Mouse (Mus musculus) heart, postnatal 0 days (tissue): ENCODE results near the gene Ttc39b. TPM values are rescaled to one million over a fixed set of nuclear protein-coding genes. Genes with fewer than 3 reads are reported as not detected.
"Not testable (repeated sequence)": the region's sequence is repeated elsewhere in the genome, so short reads cannot be mapped to it uniquely, and the experiment has no call there.

ENCODE experiments used
- ATAC-seq: fragments of 200-750 bp; cut with Nextera tagmentation; 2 replicates; pipeline ENCODE4 v1.8.0; 2017; ENCODE audit warnings: low read depth, moderate number of reproducible peaks, moderate library complexity; ENCODE audit not compliant: insufficient read depth
- DNase-seq: peaks from one replicate; pipeline ENCODE4 v3.0.0-alpha.2; 2016; ENCODE audit warnings: low spot score
- H3K27ac ChIP-seq: fragments of 300-500 bp; sonication (generic); 2 replicates; pipeline ENCODE4 v1.5.1; 2014; ENCODE audit warnings: low read depth, mild to moderate bottlenecking
- H3K27me3 ChIP-seq: fragments of 300-500 bp; sonication (generic); 2 replicates; pipeline ENCODE4 v1.6.1; 2014; ENCODE audit warnings: low read length, mixed read lengths; ENCODE audit not compliant: control insufficient read depth, insufficient read depth
- H3K36me3 ChIP-seq: fragments of 300-500 bp; sonication (generic); replicated peaks from 2 replicates; pipeline ENCODE4 v1.6.1; 2014; ENCODE audit warnings: low read length, mixed read lengths; ENCODE audit not compliant: control insufficient read depth, insufficient read depth
- H3K4me1 ChIP-seq: fragments of 300-500 bp; sonication (generic); 2 replicates; pipeline ENCODE4 v1.6.1; 2014; ENCODE audit warnings: antibody characterized with exemption; ENCODE audit not compliant: control insufficient read depth, insufficient read depth
- H3K4me2 ChIP-seq: fragments of 300-500 bp; sonication (generic); 2 replicates; pipeline ENCODE4 v1.6.1; 2014; ENCODE audit warnings: low read depth, mild to moderate bottlenecking, low read length, moderate library complexity
- H3K4me3 ChIP-seq: fragments of 300-500 bp; sonication (generic); 2 replicates; pipeline ENCODE4 v1.5.1; 2014; ENCODE audit warnings: low read depth, low read length
- H3K9ac ChIP-seq: fragments of 300-500 bp; sonication (generic); replicated peaks from 2 replicates; pipeline ENCODE4 v1.6.1; 2014; ENCODE audit warnings: low read depth, low read length, mixed read lengths
- H3K9me3 ChIP-seq: fragments of 300-500 bp; sonication (generic); replicated peaks from 2 replicates; pipeline ENCODE4 v1.6.1; 2016; ENCODE audit warnings: low read length; ENCODE audit not compliant: control insufficient read depth
- CTCF ChIP-seq: IDR thresholded peaks from 2 replicates; pipeline ENCODE4 v1.5.1; 2016; ENCODE audit warnings: antibody characterized with exemption, control low read depth, low read depth
- EP300 ChIP-seq: IDR thresholded peaks from 2 replicates; pipeline ENCODE4 v1.6.1; 2016; ENCODE audit warnings: antibody characterized with exemption, low read depth
- WGBS: fragments of 180-500 bp; shearing (Covaris S2); extraction: QIAGEN DNeasy Blood & Tissue Kit; methylation state at CpG from one replicate; pipeline ENCODE4 v1.1.7; 2014; 5-methylcytosine and 5-hydroxymethylcytosine counted together
- polyA plus RNA-seq: library from polyadenylated mRNA; unstranded; fragments of >200 nt; fragmentation: Nextera tagmentation; extraction: Ambion mirVana; gene quantifications from 2 replicates; pipeline ENCODE4 v1.2.1, GENCODE M21; 2015
- total RNA-seq: library from RNA; depleted of rRNA; stranded (reverse); fragments of >200 nt; gene quantifications from 2 replicates; pipeline ENCODE4 v1.2.3, GENCODE M21; 2014; ENCODE audit warnings: low replicate concordance

Ttc39b gene
- total and polyA plus RNA-seq, 2 experiments from 2014 or later = 4.1 to 4.3 TPM

GRCm38 (mm10) chr4:83241630-83242029, 82.4 kb downstream of the Ttc39b start:
- DNase-seq = no peak
- 49% methylated on average over 5 of the region's 5 CpGs for WGBS
- no peak overlapping the region for H3K9ac ChIP-seq

GRCm38 (mm10) chr4:83237656-83238055, 86.4 kb downstream of the Ttc39b start:
- no peak overlapping the region for H3K9ac ChIP-seq
- no peaks in the 10 kb centered on the region for H3K4me1 ChIP-seq
- TF ChIP-seq EP300 (no peak), CTCF (no peak)
- H3K4me2 ChIP-seq = no peak overlapping the region
- WGBS = 84% methylated on average over 5 of the region's 5 CpGs
- no peaks in the 10 kb centered on the region for H3K36me3 ChIP-seq
- H3K27ac ChIP-seq = no peak overlapping the region
- no peaks in the 10 kb centered on the region for H3K9me3 ChIP-seq
- H3K27me3 ChIP-seq = no peaks in the 10 kb centered on the region
- DNase-seq (no peak), ATAC-seq (no peak)
- H3K4me3 ChIP-seq = no peak overlapping the region

More at GRCm38 (mm10) chr4:83241630-83242029, 82.4 kb downstream of the Ttc39b start:
- no peak for ATAC-seq
- Histone ChIP-seq H3K27me3 (no peaks in the 10 kb centered on the region), H3K4me1 (no peaks in the 10 kb centered on the region), H3K27ac (no peak overlapping the region), H3K4me2 (no peak overlapping the region), H3K36me3 (no peaks in the 10 kb centered on the region), H3K4me3 (no peak overlapping the region), H3K9me3 (no peaks in the 10 kb centered on the region)
- TF ChIP-seq CTCF (no peak), EP300 (no peak)

DNA sequence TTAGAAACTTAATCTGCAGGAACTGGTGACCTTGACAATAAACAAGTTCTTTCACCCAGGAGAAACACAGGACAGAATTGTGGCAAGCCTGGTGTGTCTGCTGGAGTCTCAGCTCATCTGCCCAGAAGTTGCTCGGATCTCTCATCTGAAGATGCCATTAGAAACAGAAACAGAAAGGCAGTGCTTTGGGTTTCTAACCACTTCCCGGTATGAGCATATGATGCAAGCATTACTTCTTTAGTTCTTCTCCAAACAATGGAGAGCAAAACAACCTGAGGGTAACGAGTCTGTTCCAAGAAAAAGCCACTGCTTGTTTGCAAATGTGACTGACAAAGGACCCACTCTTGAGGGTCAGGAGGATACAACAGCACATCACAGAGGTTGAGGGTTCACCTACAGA, 88.8 kb downstream of the Ttc39b start:
- not testable (repeated sequence) for ATAC-seq, H3K36me3 ChIP-seq, H3K4me1 ChIP-seq, H3K27me3 ChIP-seq, H3K9me3 ChIP-seq, H3K27ac ChIP-seq, H3K4me3 ChIP-seq, DNase-seq, H3K4me2 ChIP-seq, H3K9ac ChIP-seq
- 76% methylated on average over 1 of the region's 3 CpGs for WGBS

DNA sequence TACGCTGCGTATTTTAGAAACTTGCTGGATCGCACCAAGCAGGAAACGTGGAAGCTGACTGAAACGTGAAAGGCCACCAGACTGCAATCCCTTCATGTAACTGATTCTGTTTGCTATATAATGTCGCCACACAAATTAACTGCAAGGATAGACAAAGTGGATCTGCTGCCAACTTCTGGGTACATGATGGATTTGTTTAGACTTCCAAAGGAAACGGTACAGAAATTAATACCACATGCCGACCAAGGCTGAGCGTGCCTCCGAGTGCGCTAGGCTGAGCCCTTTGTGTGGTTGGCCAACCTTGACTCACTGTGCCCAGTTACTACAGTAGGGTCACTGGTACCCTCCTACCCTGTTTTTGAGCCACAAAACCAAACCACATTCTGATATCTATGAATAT, 89.3 kb downstream of the Ttc39b start:
- H3K27ac ChIP-seq = no peak overlapping the region
- H3K4me3 ChIP-seq = no peak overlapping the region
- no peak overlapping the region for H3K4me2 ChIP-seq
- no peak for TF ChIP-seq CTCF
- no peak overlapping the region for H3K9ac ChIP-seq
- no peaks in the 10 kb centered on the region for H3K36me3 ChIP-seq
- no peak for DNase-seq
- no peaks in the 10 kb centered on the region for H3K27me3 ChIP-seq
- H3K9me3 ChIP-seq = no peaks in the 10 kb centered on the region
- 92% methylated on average over 11 of the region's 11 CpGs for WGBS
- no peaks in the 10 kb centered on the region for H3K4me1 ChIP-seq
- ATAC-seq = no peak

DNA sequence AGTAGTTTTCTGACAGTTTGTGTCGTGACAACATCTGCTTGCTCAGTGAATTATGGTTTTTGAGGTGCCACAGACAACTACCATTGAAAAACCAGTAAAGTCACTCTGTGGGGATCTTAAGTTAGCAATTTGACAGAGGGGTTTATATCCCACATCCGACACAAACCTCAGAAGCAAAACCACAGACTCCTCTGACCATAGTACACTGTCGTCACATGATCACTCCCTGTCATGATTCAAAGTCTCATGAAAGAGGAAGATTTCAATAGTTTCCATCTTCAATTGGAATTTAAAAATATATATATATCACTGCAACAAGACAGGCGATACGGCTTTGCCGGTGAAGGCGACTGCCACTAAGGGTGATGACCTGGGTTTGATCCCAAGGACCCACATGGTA, 89.9 kb downstream of the Ttc39b start:
- no peak overlapping the region for H3K27ac ChIP-seq
- ATAC-seq (no peak), DNase-seq (no peak)
- H3K27me3 ChIP-seq = no peaks in the 10 kb centered on the region
- no peak overlapping the region for H3K4me2 ChIP-seq
- no peak for TF ChIP-seq EP300
- TF ChIP-seq CTCF = no peak
- H3K36me3 ChIP-seq = no peaks in the 10 kb centered on the region
- no peak overlapping the region for H3K9ac ChIP-seq
- H3K4me1 ChIP-seq = no peaks in the 10 kb centered on the region
- 86% methylated on average over 7 of the region's 7 CpGs for WGBS
- H3K9me3 ChIP-seq = no peaks in the 10 kb centered on the region
- H3K4me3 ChIP-seq = no peak overlapping the region

GRCm38 (mm10) chr4:83233181-83234123, 90.6 kb downstream of the Ttc39b start:
- no peaks in the 10 kb centered on the region for H3K9me3 ChIP-seq
- no peaks in the 10 kb centered on the region for H3K4me1 ChIP-seq
- no peak for DNase-seq
- H3K9ac ChIP-seq = no peak overlapping the region
- no peak overlapping the region for H3K27ac ChIP-seq
- no peak overlapping the region for H3K4me2 ChIP-seq
- H3K4me3 ChIP-seq = no peak overlapping the region
- 67% methylated on average over 22 of the region's 22 CpGs for WGBS
- H3K27me3 ChIP-seq = no peaks in the 10 kb centered on the region
- TF ChIP-seq CTCF = no peak
- no peak for TF ChIP-seq EP300
- H3K36me3 ChIP-seq = no peaks in the 10 kb centered on the region
- no peak for ATAC-seq
